Mouse (Mus musculus): ENCODE measurements around the gene Auts2. TPM values are rescaled to one million over a fixed set of nuclear protein-coding genes. Genes with fewer than 3 reads are reported as not detected.

The Auts2 gene
- polyA plus RNA-seq, 1 experiment from 2014 or later: 1.0 TPM

- Histone ChIP-seq H3K4me1 (ENCODE audit: insufficient read depth) (no peaks in the 10 kb centered on the region), H3K27ac (ENCODE audit: low read depth) (no peak overlapping the region), H3K27me3 (ENCODE audit: insufficient read depth, low read length) (no peaks in the 10 kb centered on the region), H3K9me3 (ENCODE audit: low read length) (no peaks in the 10 kb centered on the region), H3K9ac (replicated peaks) (no peak overlapping the region), H3K36me3 (replicated peaks; ENCODE audit: insufficient read depth, low read length) (no peaks in the 10 kb centered on the region), H3K4me3 (ENCODE audit: low read depth, low read length) (no peak overlapping the region), H3K4me2 (ENCODE audit: low read depth, low read length) (no peak overlapping the region)
- 65% methylated on average over 10 of the region's 10 CpGs for WGBS (ENCODE audit: insufficient replicate concordance)
- no peak for DNase-seq
- TF ChIP-seq EP300 (IDR thresholded peaks at IDR 0.05; ENCODE audit: low read depth): no peak
- no peak for TF ChIP-seq CTCF (IDR thresholded peaks at IDR 0.05; ENCODE audit: low read depth)
- ATAC-seq: no peak
Measured at GRCm38 (mm10) chr5:131593261-131593660, 949.9 kb downstream of the Auts2 start.

DNA sequence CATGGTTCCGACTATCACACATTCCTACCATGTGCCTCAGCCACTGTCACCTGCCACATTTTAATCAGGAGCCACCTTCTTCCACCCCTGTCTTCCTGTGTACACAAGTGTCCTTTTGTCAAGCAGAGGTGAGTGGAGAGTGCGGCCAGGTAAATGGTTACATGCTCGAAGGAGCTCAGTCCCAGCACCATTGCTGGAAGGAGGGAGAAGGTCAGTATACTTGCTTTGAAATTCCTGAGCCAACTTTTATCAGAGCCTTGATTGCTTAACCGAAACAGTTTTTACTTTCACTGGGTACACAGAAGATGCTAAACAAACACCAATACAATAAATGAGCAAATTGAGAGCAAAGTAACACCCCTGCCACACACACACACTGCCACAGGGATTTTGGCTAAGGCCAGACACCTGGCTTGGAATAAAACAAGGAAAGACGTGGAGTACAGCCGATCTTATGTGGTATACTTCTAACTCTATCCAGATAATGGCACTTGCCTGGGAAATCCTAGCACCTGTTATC, 953.1 kb downstream of the Auts2 start:
- no peak overlapping the region for H3K4me3 ChIP-seq (ENCODE audit: low read depth, low read length)
- H3K4me2 ChIP-seq (ENCODE audit: low read depth, low read length): no peak overlapping the region
- WGBS (ENCODE audit: insufficient replicate concordance): 69% methylated on average over 6 of the region's 6 CpGs
- no peaks in the 10 kb centered on the region for H3K4me1 ChIP-seq (ENCODE audit: insufficient read depth)
- H3K27ac ChIP-seq (ENCODE audit: low read depth): no peak overlapping the region
- H3K36me3 ChIP-seq (replicated peaks; ENCODE audit: insufficient read depth, low read length): no peaks in the 10 kb centered on the region
- no peak for DNase-seq
- no peaks in the 10 kb centered on the region for H3K9me3 ChIP-seq (ENCODE audit: low read length)
- H3K9ac ChIP-seq (replicated peaks): no peak overlapping the region
- TF ChIP-seq EP300 (IDR thresholded peaks at IDR 0.05; ENCODE audit: low read depth): no peak
- TF ChIP-seq CTCF (IDR thresholded peaks at IDR 0.05; ENCODE audit: low read depth): no peak
- no peak for ATAC-seq
- no peaks in the 10 kb centered on the region for H3K27me3 ChIP-seq (ENCODE audit: insufficient read depth, low read length)

GRCm38 (mm10) chr5:131586332-131586700, 956.8 kb downstream of the Auts2 start:
- Histone ChIP-seq H3K4me3 (ENCODE audit: low read depth, low read length) (no peak overlapping the region), H3K4me2 (ENCODE audit: low read depth, low read length) (no peak overlapping the region), H3K36me3 (replicated peaks; ENCODE audit: insufficient read depth, low read length) (no peaks in the 10 kb centered on the region), H3K27me3 (ENCODE audit: insufficient read depth, low read length) (no peaks in the 10 kb centered on the region), H3K4me1 (ENCODE audit: insufficient read depth) (no peaks in the 10 kb centered on the region), H3K9ac (replicated peaks) (no peak overlapping the region), H3K27ac (ENCODE audit: low read depth) (no peak overlapping the region), H3K9me3 (ENCODE audit: low read length) (no peaks in the 10 kb centered on the region)
- DNase-seq (no peak), ATAC-seq (no peak)
- WGBS (ENCODE audit: insufficient replicate concordance): 86% methylated on average over 5 of the region's 5 CpGs
- TF ChIP-seq CTCF (IDR thresholded peaks at IDR 0.05; ENCODE audit: low read depth) (no peak), EP300 (IDR thresholded peaks at IDR 0.05; ENCODE audit: low read depth) (no peak)

- H3K27ac ChIP-seq (ENCODE audit: low read depth): no peak overlapping the region
- H3K9ac ChIP-seq (replicated peaks): no peak overlapping the region
- WGBS (ENCODE audit: insufficient replicate concordance): 62% methylated on average over 26 of the region's 26 CpGs
- TF ChIP-seq CTCF (IDR thresholded peaks at IDR 0.05; ENCODE audit: low read depth) (no peak), EP300 (IDR thresholded peaks at IDR 0.05; ENCODE audit: low read depth) (no peak)
- DNase-seq (no peak), ATAC-seq (no peak)
- H3K27me3 ChIP-seq (ENCODE audit: insufficient read depth, low read length): no peaks in the 10 kb centered on the region
- H3K36me3 ChIP-seq (replicated peaks; ENCODE audit: insufficient read depth, low read length): no peaks in the 10 kb centered on the region
- H3K4me1 ChIP-seq (ENCODE audit: insufficient read depth): no peaks in the 10 kb centered on the region
- no peaks in the 10 kb centered on the region for H3K9me3 ChIP-seq (ENCODE audit: low read length)
- H3K4me3 ChIP-seq (ENCODE audit: low read depth, low read length): no peak overlapping the region
- no peak overlapping the region for H3K4me2 ChIP-seq (ENCODE audit: low read depth, low read length)
Measured at GRCm38 (mm10) chr5:131585684-131586331, 957.3 kb downstream of the Auts2 start.

DNA sequence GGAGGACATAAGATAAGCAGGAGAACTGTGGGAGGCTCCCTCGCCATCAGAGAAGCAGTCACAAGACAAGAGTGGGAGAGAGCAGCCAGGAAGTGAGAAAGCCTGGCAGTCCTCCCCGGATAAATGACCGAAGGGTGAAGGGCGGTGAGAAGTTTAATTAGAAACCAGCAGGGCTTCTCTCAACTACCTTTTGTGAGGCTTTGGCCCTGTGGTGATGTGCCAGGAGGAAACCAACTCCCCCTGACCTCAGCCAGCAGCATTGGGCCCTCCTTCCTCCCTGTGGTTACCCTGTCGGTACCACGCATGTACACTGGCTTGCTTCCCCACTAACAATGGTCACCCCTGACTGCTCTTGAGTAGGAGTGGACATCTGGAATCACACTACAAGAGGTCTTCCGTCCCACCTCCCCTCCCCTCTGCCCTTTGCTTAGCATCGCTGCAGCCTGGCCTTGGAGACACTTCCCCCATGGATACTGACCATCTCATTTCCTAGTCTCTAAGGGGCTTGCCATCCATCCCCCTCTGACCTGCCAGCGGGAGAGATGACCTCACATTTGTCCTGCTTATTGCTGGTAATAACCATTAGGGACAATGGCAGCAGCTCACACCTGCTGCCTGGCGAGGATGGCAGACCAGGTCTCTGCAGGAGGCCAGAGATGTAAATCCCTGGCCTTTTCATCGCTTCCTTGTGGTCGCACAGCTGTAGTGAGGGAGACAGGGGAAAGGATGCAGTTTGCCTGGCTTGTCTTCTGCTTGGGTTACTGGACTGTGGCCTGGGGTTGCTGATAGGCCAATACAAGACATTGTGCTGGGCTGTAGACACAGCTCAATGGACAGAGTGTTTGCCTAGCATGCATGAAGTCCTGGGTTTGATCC, 958.6 kb downstream of the Auts2 start:
- Histone ChIP-seq H3K4me1 (ENCODE audit: insufficient read depth) (no peaks in the 10 kb centered on the region), H3K9ac (replicated peaks) (no peak overlapping the region), H3K4me3 (ENCODE audit: low read depth, low read length) (no peak overlapping the region), H3K27me3 (ENCODE audit: insufficient read depth, low read length) (no peaks in the 10 kb centered on the region), H3K9me3 (ENCODE audit: low read length) (no peaks in the 10 kb centered on the region), H3K4me2 (ENCODE audit: low read depth, low read length) (no peak overlapping the region), H3K27ac (ENCODE audit: low read depth) (no peak overlapping the region), H3K36me3 (replicated peaks; ENCODE audit: insufficient read depth, low read length) (no peaks in the 10 kb centered on the region)
- 39% methylated on average over 12 of the region's 12 CpGs for WGBS (ENCODE audit: insufficient replicate concordance)
- ATAC-seq: no peak
- TF ChIP-seq CTCF (IDR thresholded peaks at IDR 0.05; ENCODE audit: low read depth) (no peak), EP300 (IDR thresholded peaks at IDR 0.05; ENCODE audit: low read depth) (no peak)
- no peak for DNase-seq
